Mouse (Mus musculus) telencephalon, adult 2 months (tissue): ENCODE data around the gene Gpr137.
"Not testable (repeated sequence)": the region's sequence is repeated elsewhere in the genome, so short reads cannot be mapped to it uniquely, and the experiment has no call there.

Experiments
- DNase-seq: peaks from one replicate; pipeline ENCODE4 v3.0.0-alpha.2; 2011; ENCODE audit warnings: low read depth, low spot score

Gpr137 gene

GRCm38 (mm10) chr19:6905498-6906159 is 36.7 kb downstream of the Gpr137 start:
- no peak for DNase-seq

GRCm38 (mm10) chr19:6904846-6905245 is 37.4 kb downstream of the Gpr137 start:
- DNase-seq = no peak

GRCm38 (mm10) chr19:6903031-6903430 is 39.2 kb downstream of the Gpr137 start:
- no peak for DNase-seq

- no peak for DNase-seq
Measured at GRCm38 (mm10) chr19:6899641-6900040, 42.6 kb downstream of the Gpr137 start.

GRCm38 (mm10) chr19:6895608-6896305 is 46.5 kb downstream of the Gpr137 start:
- DNase-seq = not testable (repeated sequence)

- DNase-seq = no peak
Measured at GRCm38 (mm10) chr19:6893731-6894451, 48.4 kb downstream of the Gpr137 start.

- no peak for DNase-seq
Measured at GRCm38 (mm10) chr19:6892512-6892911, 49.8 kb downstream of the Gpr137 start.
